Mouse (Mus musculus) brain, embryonic 18.5 days (tissue): Measurements from ENCODE around the gene Bola3.
"Not testable (repeated sequence)": the region's sequence is repeated elsewhere in the genome, so short reads cannot be mapped to it uniquely, and the experiment has no call there.

Experiments
- DNase-seq: peaks from one replicate; pipeline ENCODE4 v3.0.0-alpha.2; 2012; ENCODE audit warnings: low read depth, low spot score

The Bola3 gene

GRCm38 (mm10) chr6:83348873-83349272, at the start of gene Bola3:
TSS of gene Bola3 (plus strand) at chr6:83349147.
- no peak for DNase-seq

- DNase-seq: no peak
Observed at GRCm38 (mm10) chr6:83300447-83301229, 48.3 kb upstream of the Bola3 start.

GRCm38 (mm10) chr6:83301294-83301693, 47.7 kb upstream of the Bola3 start:
- no peak for DNase-seq

GRCm38 (mm10) chr6:83302264-83302663, 46.7 kb upstream of the Bola3 start:
- DNase-seq: no peak

- no peak for DNase-seq
Observed at GRCm38 (mm10) chr6:83309017-83309416, 39.9 kb upstream of the Bola3 start.

- no peak for DNase-seq
Observed at GRCm38 (mm10) chr6:83311206-83311605, 37.7 kb upstream of the Bola3 start.

GRCm38 (mm10) chr6:83312021-83312420, 36.9 kb upstream of the Bola3 start:
- no peak for DNase-seq

GRCm38 (mm10) chr6:83312514-83312913, 36.4 kb upstream of the Bola3 start:
- no peak for DNase-seq

- DNase-seq: no peak
Observed at GRCm38 (mm10) chr6:83315293-83315692, 33.7 kb upstream of the Bola3 start.

GRCm38 (mm10) chr6:83316022-83316421, 32.9 kb upstream of the Bola3 start:
- DNase-seq: no peak

- DNase-seq: peak; percentile 83
Observed at GRCm38 (mm10) chr6:83317108-83317741, 31.7 kb upstream of the Bola3 start.

GRCm38 (mm10) chr6:83321927-83322326, 27.0 kb upstream of the Bola3 start:
- DNase-seq: no peak

- DNase-seq: no peak
Observed at GRCm38 (mm10) chr6:83322794-83323193, 26.2 kb upstream of the Bola3 start.

GRCm38 (mm10) chr6:83323652-83324419, 25.1 kb upstream of the Bola3 start:
- no peak for DNase-seq

- DNase-seq: peak; percentile 82
Observed at GRCm38 (mm10) chr6:83325525-83326393, 23.2 kb upstream of the Bola3 start, which contains the start of the genes Mthfd2 and Mob1a. TSS of gene Mthfd2 (minus strand) at chr6:83325908. TSS of gene Mob1a (plus strand) at chr6:83326016.

GRCm38 (mm10) chr6:83326394-83326736, 22.6 kb upstream of the Bola3 start:
- no peak for DNase-seq

- DNase-seq: no peak
Observed at GRCm38 (mm10) chr6:83326761-83327160, 22.2 kb upstream of the Bola3 start.

GRCm38 (mm10) chr6:83327591-83328190, 21.3 kb upstream of the Bola3 start:
- DNase-seq: no peak

- DNase-seq: no peak
Observed at GRCm38 (mm10) chr6:83341387-83341786, 7.6 kb upstream of the Bola3 start.

- no peak for DNase-seq
Observed at GRCm38 (mm10) chr6:83342957-83343356, 6.0 kb upstream of the Bola3 start.

GRCm38 (mm10) chr6:83345285-83345684, 3.7 kb upstream of the Bola3 start:
- not testable (repeated sequence) for DNase-seq
